Mouse (Mus musculus) embryo, embryonic 10.5 days (tissue): ENCODE results near the gene Htr1d.
A peak's percentile ranks its signal among the peaks of the same experiment; 100 is the strongest.

Source experiments
- DNase-seq: peaks from one replicate; pipeline ENCODE4 v3.0.0-alpha.2; 2015; ENCODE audit warnings: low spot score

The Htr1d gene

GRCm38 (mm10) chr4:136423224-136423623 is at the start of gene Htr1d:
Gene Htr1d (plus strand): TSS chr4:136423524.
- DNase-seq = no peak

GRCm38 (mm10) chr4:136377001-136377400 is 46.3 kb upstream of the Htr1d start:
- no peak for DNase-seq

- no peak for DNase-seq
Observed at GRCm38 (mm10) chr4:136383052-136383451, 40.3 kb upstream of the Htr1d start.

- no peak for DNase-seq
Observed at GRCm38 (mm10) chr4:136383839-136384238, 39.5 kb upstream of the Htr1d start.

- no peak for DNase-seq
Observed at GRCm38 (mm10) chr4:136387261-136387660, 36.1 kb upstream of the Htr1d start.

GRCm38 (mm10) chr4:136401806-136402205 is 21.5 kb upstream of the Htr1d start:
- no peak for DNase-seq

GRCm38 (mm10) chr4:136407831-136408230 is 15.5 kb upstream of the Htr1d start:
- DNase-seq = no peak

GRCm38 (mm10) chr4:136411995-136412765 is 11.1 kb upstream of the Htr1d start:
- no peak for DNase-seq

GRCm38 (mm10) chr4:136415477-136415876 is 7.8 kb upstream of the Htr1d start:
- DNase-seq = no peak

GRCm38 (mm10) chr4:136418962-136419361 is 4.4 kb upstream of the Htr1d start:
- DNase-seq = no peak

- DNase-seq = no peak
Observed at GRCm38 (mm10) chr4:136419386-136419785, 3.9 kb upstream of the Htr1d start.

GRCm38 (mm10) chr4:136424120-136424999 is 1.0 kb downstream of the Htr1d start:
- DNase-seq = peak; percentile 38

GRCm38 (mm10) chr4:136425000-136425288 is 1.6 kb downstream of the Htr1d start:
- DNase-seq = peak; percentile 42

- DNase-seq = peak; percentile 27
Observed at GRCm38 (mm10) chr4:136430609-136431375, 7.5 kb downstream of the Htr1d start.

GRCm38 (mm10) chr4:136431376-136431693 is 8.0 kb downstream of the Htr1d start:
- peak; percentile 92 for DNase-seq

GRCm38 (mm10) chr4:136434029-136434428 is 10.7 kb downstream of the Htr1d start:
- no peak for DNase-seq

- DNase-seq = no peak
Observed at GRCm38 (mm10) chr4:136439106-136439505, 15.8 kb downstream of the Htr1d start.

- no peak for DNase-seq
Observed at GRCm38 (mm10) chr4:136441354-136442043, 18.2 kb downstream of the Htr1d start.

- no peak for DNase-seq
Observed at GRCm38 (mm10) chr4:136444561-136444960, 21.2 kb downstream of the Htr1d start.

- no peak for DNase-seq
Observed at GRCm38 (mm10) chr4:136449795-136450194, 26.5 kb downstream of the Htr1d start.

GRCm38 (mm10) chr4:136450271-136450670 is 26.9 kb downstream of the Htr1d start:
- no peak for DNase-seq

- no peak for DNase-seq
Observed at GRCm38 (mm10) chr4:136451564-136451963, 28.2 kb downstream of the Htr1d start.
